Mouse (Mus musculus): ENCODE data around the gene Zfp958.

The Zfp958 gene

DNA sequence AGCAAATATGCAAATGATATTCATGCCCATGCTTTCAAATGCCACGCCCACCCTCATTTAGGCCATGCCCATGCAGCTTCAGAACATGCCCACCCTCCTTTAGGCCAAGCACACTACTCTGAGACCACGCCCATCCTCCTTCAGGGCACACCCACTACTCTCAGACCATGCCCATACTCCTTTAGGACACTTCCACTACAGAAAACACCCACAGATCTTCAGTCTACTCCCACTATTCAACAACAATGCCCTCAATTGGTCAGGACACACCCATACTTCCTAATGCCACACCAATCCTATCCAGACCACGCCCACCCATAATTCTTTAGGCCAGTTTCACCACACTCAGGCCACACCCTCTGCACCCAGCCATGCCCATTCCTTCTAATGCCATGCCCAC lies 66.8 kb downstream of the Zfp958 start:
- in situ Hi-C loops (cut with MboI, MseI) = loop anchor here (5.0 to 10.0 kb wide), 9 partner anchors 67 to 1177 kb away; partner anchors contain the start of genes Evi5l (in 2 of the 2), Mcoln1 (in 2 of the 2), Zfp958 (in 2 of the 2) and Cers4 (in 1 of the 2)
